Mouse (Mus musculus) embryonic facial prominence, embryonic 11.5 days (tissue): ENCODE results near the gene Cela3a. TPM values are rescaled to one million over a fixed set of nuclear protein-coding genes. Genes with fewer than 3 reads are reported as not detected.

Source experiments
- polyA plus RNA-seq: library from polyadenylated mRNA; unstranded; fragments of >200 nt; fragmentation: Nextera tagmentation; extraction: Ambion mirVana; gene quantifications from 2 replicates; pipeline ENCODE4 v1.2.1, GENCODE M21; 2014

Cela3a gene
- polyA plus RNA-seq, 1 experiment from 2014 or later: not detected

Other genes starting within 250 kb of the Cela3a start
- 3.3 and 4.3 TPM in 2 replicates for gene Wnt4, start 132.3 kb downstream of the Cela3a start, polyA plus RNA-seq
- 772 and 781 TPM in 2 replicates for gene Cdc42, start 52.1 kb downstream of the Cela3a start, polyA plus RNA-seq
- not detected in 2 replicates for gene Cela3b, start 20.7 kb upstream of the Cela3a start, polyA plus RNA-seq
- not detected in 2 replicates for gene 1700013G24Rik, start 43.5 kb upstream of the Cela3a start, polyA plus RNA-seq
- gene Hspg2, start 59.0 kb upstream of the Cela3a start, polyA plus RNA-seq: 14.4 and 17.6 TPM in 2 replicates
- gene Ldlrad2, start 164.8 kb upstream of the Cela3a start, polyA plus RNA-seq: not detected in 2 replicates
- 76.7 and 84.0 TPM in 2 replicates for gene Usp48, start 184.0 kb upstream of the Cela3a start, polyA plus RNA-seq